Mouse (Mus musculus): ENCODE measurements around the gene Zfp524. TPM values are rescaled to one million over a fixed set of nuclear protein-coding genes. Genes with fewer than 3 reads are reported as not detected.

The Zfp524 gene
- polyA plus RNA-seq, 1 experiment from 2014 or later, result 9.1 TPM

- peaks cover 29% of the 10 kb centered on the region for H3K9me3 ChIP-seq (ENCODE audit: low read length)
- no peak overlapping the region for H3K27ac ChIP-seq (ENCODE audit: low read depth)
- no peak overlapping the region for H3K4me3 ChIP-seq (ENCODE audit: low read depth, low read length)
- no peak overlapping the region for H3K9ac ChIP-seq (replicated peaks)
- TF ChIP-seq CTCF (IDR thresholded peaks at IDR 0.05; ENCODE audit: low read depth) (no peak), EP300 (IDR thresholded peaks at IDR 0.05; ENCODE audit: low read depth) (no peak)
- no peak overlapping the region for H3K4me2 ChIP-seq (ENCODE audit: low read depth, low read length)
- ATAC-seq, result no peak
- peaks cover 50% of the 10 kb centered on the region for H3K36me3 ChIP-seq (replicated peaks; ENCODE audit: insufficient read depth, low read length)
- H3K27me3 ChIP-seq (ENCODE audit: insufficient read depth, low read length), result no peaks in the 10 kb centered on the region
- H3K4me1 ChIP-seq (ENCODE audit: insufficient read depth), result no peaks in the 10 kb centered on the region
- WGBS (ENCODE audit: insufficient replicate concordance), result 90% methylated on average over 46 of the region's 46 CpGs
- no peak for DNase-seq
Measured at GRCm38 (mm10) chr7:5031496-5031895, 17.3 kb downstream of the Zfp524 start.

GRCm38 (mm10) chr7:5033818-5034217 is 19.6 kb downstream of the Zfp524 start, which contains the start of gene 4632433K11Rik:
Gene 4632433K11Rik (plus strand): TSS chr7:5034118.
- Histone ChIP-seq H3K9me3 (ENCODE audit: low read length) (peaks cover 29% of the 10 kb centered on the region), H3K36me3 (replicated peaks; ENCODE audit: insufficient read depth, low read length) (peaks cover 41% of the 10 kb centered on the region), H3K9ac (replicated peaks) (no peak within 1 kb of the TSS), H3K27me3 (ENCODE audit: insufficient read depth, low read length) (no peaks in the 10 kb centered on the region), H3K27ac (ENCODE audit: low read depth) (no peak within 1 kb of the TSS), H3K4me3 (ENCODE audit: low read depth, low read length) (no peak within 1 kb of the TSS), H3K4me1 (ENCODE audit: insufficient read depth) (peaks cover 12% of the 10 kb centered on the region), H3K4me2 (ENCODE audit: low read depth, low read length) (no peak within 1 kb of the TSS)
- 75% methylated on average over 3 of the region's 3 CpGs for WGBS (ENCODE audit: insufficient replicate concordance)
- DNase-seq (no peak), ATAC-seq (no peak)
- no peak for TF ChIP-seq EP300 (IDR thresholded peaks at IDR 0.05; ENCODE audit: low read depth)
- TF ChIP-seq CTCF (IDR thresholded peaks at IDR 0.05; ENCODE audit: low read depth), result no peak

DNA sequence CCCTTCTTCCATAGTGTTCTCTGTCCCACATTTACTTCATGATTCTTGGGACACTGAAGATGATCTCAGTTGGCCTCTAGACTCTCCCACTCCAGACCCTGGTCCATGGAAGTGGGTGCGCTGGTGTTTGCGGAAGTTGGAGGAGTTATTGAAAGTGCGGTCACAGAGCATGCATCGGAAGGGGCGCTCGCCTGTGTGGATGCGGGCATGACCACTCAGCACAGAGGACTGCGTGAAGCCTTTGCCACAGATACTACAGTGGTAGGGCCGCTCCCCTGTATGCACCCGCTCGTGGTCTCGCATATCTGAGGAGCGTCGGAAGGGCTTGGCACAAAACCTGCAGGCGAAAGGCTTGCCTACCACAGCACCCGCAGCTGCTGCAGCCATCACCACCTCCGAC is 21.4 kb downstream of the Zfp524 start:
- Histone ChIP-seq H3K27ac (ENCODE audit: low read depth) (no peak overlapping the region), H3K9me3 (ENCODE audit: low read length) (peaks cover 14% of the 10 kb centered on the region), H3K27me3 (ENCODE audit: insufficient read depth, low read length) (no peaks in the 10 kb centered on the region), H3K4me2 (ENCODE audit: low read depth, low read length) (no peak overlapping the region), H3K36me3 (replicated peaks; ENCODE audit: insufficient read depth, low read length) (peaks cover 23% of the 10 kb centered on the region), H3K4me3 (ENCODE audit: low read depth, low read length) (no peak overlapping the region), H3K4me1 (ENCODE audit: insufficient read depth) (peaks cover 14% of the 10 kb centered on the region), H3K9ac (replicated peaks) (no peak overlapping the region)
- ATAC-seq (no peak), DNase-seq (no peak)
- TF ChIP-seq CTCF (IDR thresholded peaks at IDR 0.05; ENCODE audit: low read depth) (no peak), EP300 (IDR thresholded peaks at IDR 0.05; ENCODE audit: low read depth) (no peak)
- 94% methylated on average over 17 of the region's 17 CpGs for WGBS (ENCODE audit: insufficient replicate concordance)

- Histone ChIP-seq H3K4me1 (ENCODE audit: insufficient read depth) (peaks cover 14% of the 10 kb centered on the region), H3K36me3 (replicated peaks; ENCODE audit: insufficient read depth, low read length) (peaks cover 18% of the 10 kb centered on the region), H3K4me2 (ENCODE audit: low read depth, low read length) (no peak overlapping the region), H3K9ac (replicated peaks) (no peak overlapping the region), H3K27ac (ENCODE audit: low read depth) (no peak overlapping the region), H3K9me3 (ENCODE audit: low read length) (peaks cover 9% of the 10 kb centered on the region), H3K4me3 (ENCODE audit: low read depth, low read length) (no peak overlapping the region), H3K27me3 (ENCODE audit: insufficient read depth, low read length) (no peaks in the 10 kb centered on the region)
- TF ChIP-seq CTCF (IDR thresholded peaks at IDR 0.05; ENCODE audit: low read depth) (no peak), EP300 (IDR thresholded peaks at IDR 0.05; ENCODE audit: low read depth) (no peak)
- no peak for ATAC-seq
- no peak for DNase-seq
- WGBS (ENCODE audit: insufficient replicate concordance), result 89% methylated on average over 9 of the region's 9 CpGs
Measured at GRCm38 (mm10) chr7:5036136-5036535, 21.9 kb downstream of the Zfp524 start.

- H3K4me2 ChIP-seq (ENCODE audit: low read depth, low read length), result no peak overlapping the region
- no peak overlapping the region for H3K4me3 ChIP-seq (ENCODE audit: low read depth, low read length)
- H3K4me1 ChIP-seq (ENCODE audit: insufficient read depth), result peaks cover 14% of the 10 kb centered on the region
- WGBS (ENCODE audit: insufficient replicate concordance), result 88% methylated on average over 7 of the region's 7 CpGs
- DNase-seq (no peak), ATAC-seq (no peak)
- no peak for TF ChIP-seq CTCF (IDR thresholded peaks at IDR 0.05; ENCODE audit: low read depth)
- TF ChIP-seq EP300 (IDR thresholded peaks at IDR 0.05; ENCODE audit: low read depth), result no peak
- 0 out of 2 replicates have a peak, but pooled peaks cover 1% of the 10 kb centered on the region for H3K9me3 ChIP-seq (ENCODE audit: low read length)
- no peak overlapping the region for H3K27ac ChIP-seq (ENCODE audit: low read depth)
- H3K36me3 ChIP-seq (replicated peaks; ENCODE audit: insufficient read depth, low read length), result peaks cover 9% of the 10 kb centered on the region
- H3K27me3 ChIP-seq (ENCODE audit: insufficient read depth, low read length), result no peaks in the 10 kb centered on the region
- no peak overlapping the region for H3K9ac ChIP-seq (replicated peaks)
Measured at GRCm38 (mm10) chr7:5037026-5037425, 22.8 kb downstream of the Zfp524 start.

DNA sequence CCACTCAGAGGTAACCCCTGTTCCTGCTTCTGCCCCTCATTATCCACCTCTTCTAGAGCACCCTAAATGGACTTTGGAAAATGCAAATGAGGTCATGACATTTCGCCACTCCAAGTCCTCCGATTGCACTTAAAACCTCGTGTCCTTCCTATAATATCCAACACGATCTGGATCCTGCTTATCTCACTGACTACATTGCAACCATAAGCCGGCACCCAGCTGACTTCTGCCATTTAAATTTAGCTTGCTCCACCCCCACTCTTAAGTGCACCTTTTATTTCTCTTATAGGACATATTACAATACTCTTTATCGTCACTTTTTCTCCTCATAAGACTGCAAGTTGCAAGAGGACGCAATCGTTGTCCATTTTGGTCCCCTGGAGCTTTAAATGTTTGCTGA is 23.3 kb downstream of the Zfp524 start:
- Histone ChIP-seq H3K4me2 (ENCODE audit: low read depth, low read length) (peak overlapping the region; percentile 69), H3K4me1 (ENCODE audit: insufficient read depth) (peaks cover 14% of the 10 kb centered on the region), H3K27ac (ENCODE audit: low read depth) (peak overlapping the region; percentile 94; the same call in 1 of the 2 replicates), H3K9ac (replicated peaks) (no peak overlapping the region; the same call in 1 of the 2 replicates), H3K4me3 (ENCODE audit: low read depth, low read length) (peak overlapping the region; percentile 67; the same call in 1 of the 2 replicates), H3K27me3 (ENCODE audit: insufficient read depth, low read length) (no peaks in the 10 kb centered on the region), H3K36me3 (replicated peaks; ENCODE audit: insufficient read depth, low read length) (peaks cover 5% of the 10 kb centered on the region), H3K9me3 (ENCODE audit: low read length) (no peaks in the 10 kb centered on the region)
- TF ChIP-seq CTCF (IDR thresholded peaks at IDR 0.05; ENCODE audit: low read depth) (no peak), EP300 (IDR thresholded peaks at IDR 0.05; ENCODE audit: low read depth) (no peak)
- ATAC-seq, result no peak
- 72% methylated on average over 8 of the region's 8 CpGs for WGBS (ENCODE audit: insufficient replicate concordance)
- DNase-seq, result no peak
